Mouse (Mus musculus) stomach, embryonic 14.5 days (tissue): Measurements from ENCODE around the gene Il23a. TPM values are rescaled to one million over a fixed set of nuclear protein-coding genes. Genes with fewer than 3 reads are reported as not detected.

Source experiments
- ATAC-seq: fragments of 200-750 bp; cut with Nextera tagmentation; 2 replicates; pipeline ENCODE4 v1.8.0; 2017; ENCODE audit warnings: low read depth, moderate TSS enrichment; ENCODE audit not compliant: insufficient number of reproducible peaks, insufficient read depth, low FRiP score
- H3K27ac ChIP-seq: fragments of 300-500 bp; sonication (generic); 2 replicates; pipeline ENCODE4 v1.5.1; 2014; ENCODE audit warnings: mild to moderate bottlenecking, low read length, moderate library complexity, mixed read lengths
- H3K27me3 ChIP-seq: fragments of 300-500 bp; sonication (generic); 2 replicates; pipeline ENCODE4 v1.6.1; 2014; ENCODE audit warnings: low read length, control low read depth, mixed read lengths; ENCODE audit not compliant: control insufficient read depth, insufficient read depth
- H3K36me3 ChIP-seq: fragments of 300-500 bp; sonication (generic); 2 replicates; pipeline ENCODE4 v1.6.1; 2014; ENCODE audit warnings: mild to moderate bottlenecking, control low read depth, low read length, moderate library complexity, mixed read lengths; ENCODE audit not compliant: control insufficient read depth, insufficient read depth
- H3K4me1 ChIP-seq: fragments of 300-500 bp; sonication (generic); 2 replicates; pipeline ENCODE4 v1.6.1; 2014; ENCODE audit warnings: low read length, control low read depth, mixed read lengths; ENCODE audit not compliant: control insufficient read depth, insufficient read depth
- H3K4me2 ChIP-seq: fragments of 300-500 bp; sonication (generic); replicated peaks from 2 replicates; pipeline ENCODE4 v1.6.1; 2014; ENCODE audit warnings: low read depth, low read length, control low read depth
- H3K4me3 ChIP-seq: fragments of 300-500 bp; sonication (generic); 2 replicates; pipeline ENCODE4 v1.5.1; 2014; ENCODE audit warnings: low read depth, low read length, control low read depth
- H3K9ac ChIP-seq: fragments of 300-500 bp; sonication (generic); replicated peaks from 2 replicates; pipeline ENCODE4 v1.6.1; 2014; ENCODE audit warnings: low read depth, mild to moderate bottlenecking, control low read depth, low read length, moderate library complexity, mixed read lengths
- H3K9me3 ChIP-seq: fragments of 300-500 bp; sonication (generic); 2 replicates; pipeline ENCODE4 v1.6.1; 2016; ENCODE audit warnings: low read depth, low read length, control low read depth; ENCODE audit not compliant: control insufficient read depth
- WGBS: fragments of 180-500 bp; shearing (Covaris S2); extraction: QIAGEN DNeasy Blood & Tissue Kit; methylation state at CpG from one replicate; pipeline ENCODE4 v1.1.7; 2014; 5-methylcytosine and 5-hydroxymethylcytosine counted together
- polyA plus RNA-seq: library from polyadenylated mRNA; unstranded; fragments of >200 nt; fragmentation: Nextera tagmentation; extraction: Ambion mirVana; gene quantifications from 2 replicates; pipeline ENCODE4 v1.2.1, GENCODE M21; 2014

Il23a gene
- polyA plus RNA-seq, 1 experiment from 2014 or later: 0.36 TPM

DNA sequence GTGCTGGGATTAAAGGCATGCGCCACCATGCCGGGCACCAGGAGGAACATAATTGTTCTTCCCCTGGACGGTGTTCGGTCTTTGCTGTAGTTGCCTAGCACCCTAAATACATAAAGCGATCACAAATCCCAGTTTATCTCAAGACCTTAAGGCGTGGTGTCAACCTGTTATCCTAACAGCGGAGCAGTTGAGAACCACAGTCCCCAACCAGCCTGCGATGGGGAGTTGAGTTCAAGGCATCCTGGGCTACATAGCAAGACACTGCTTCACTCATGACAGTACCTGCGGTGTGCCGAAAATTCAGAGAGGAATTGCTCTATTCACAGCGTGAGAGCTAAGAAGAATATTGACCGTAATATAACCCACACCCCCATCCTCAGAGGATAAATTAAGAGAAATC, 23.1 kb upstream of the Il23a start:
- H3K36me3 ChIP-seq: peaks cover 49% of the 10 kb centered on the region
- H3K4me3 ChIP-seq: peak overlapping the region; percentile 93
- no peak overlapping the region for H3K27ac ChIP-seq
- no peak for ATAC-seq
- WGBS: 48% methylated on average over 12 of the region's 12 CpGs
- no peaks in the 10 kb centered on the region for H3K9me3 ChIP-seq
- H3K4me1 ChIP-seq: peaks cover 8% of the 10 kb centered on the region; the same call in 1 of the 2 replicates
- peak overlapping the region; percentile 97; the same call in 1 of the 2 replicates for H3K9ac ChIP-seq
- no peaks in the 10 kb centered on the region for H3K27me3 ChIP-seq
- peak overlapping the region; percentile 87 for H3K4me2 ChIP-seq

DNA sequence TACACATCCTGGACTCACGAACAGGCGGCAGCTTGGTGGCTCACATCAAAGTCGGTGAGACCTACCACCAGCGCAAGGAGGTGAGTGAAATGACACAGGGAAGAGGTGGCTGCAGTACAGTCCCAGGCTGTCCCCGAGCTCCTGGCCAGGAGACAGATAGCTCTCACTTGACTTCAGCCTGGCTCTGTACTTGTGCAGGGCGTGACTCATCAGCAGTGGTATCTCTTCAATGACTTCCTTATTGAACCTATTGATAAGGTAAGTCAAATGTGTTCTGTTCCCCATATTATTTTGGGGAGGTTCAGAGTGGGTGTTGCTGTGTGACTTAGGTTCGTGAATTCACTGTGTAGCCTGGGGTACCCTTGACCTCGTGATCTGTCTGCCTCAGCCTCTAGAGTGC, 17.0 kb upstream of the Il23a start:
- H3K9me3 ChIP-seq: no peaks in the 10 kb centered on the region
- peaks cover 64% of the 10 kb centered on the region for H3K36me3 ChIP-seq
- WGBS: 96% methylated on average over 8 of the region's 8 CpGs
- ATAC-seq: no peak
- no peak overlapping the region for H3K27ac ChIP-seq
- H3K27me3 ChIP-seq: no peaks in the 10 kb centered on the region
- H3K4me2 ChIP-seq: no peak overlapping the region
- H3K4me3 ChIP-seq: no peak overlapping the region
- no peak overlapping the region for H3K9ac ChIP-seq
- no peaks in the 10 kb centered on the region for H3K4me1 ChIP-seq

DNA sequence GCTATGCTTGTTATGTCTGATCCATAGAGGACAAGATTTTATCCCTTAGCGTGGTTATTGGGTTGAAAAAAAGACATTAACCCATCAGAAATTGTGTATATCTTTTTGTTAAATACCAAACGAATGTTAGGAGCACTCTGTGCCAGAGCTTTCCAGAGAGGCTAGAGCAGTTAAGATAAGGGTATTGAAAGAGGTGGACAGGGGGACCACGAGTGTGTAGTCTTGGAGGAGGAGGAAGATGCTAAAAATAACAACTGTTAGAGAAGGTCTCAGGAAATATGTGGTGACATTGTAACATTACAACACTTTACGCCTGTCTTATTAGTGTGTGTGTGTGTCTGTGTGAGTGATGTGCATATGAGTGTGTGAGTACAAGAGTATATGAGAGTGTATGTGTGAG, 12.3 kb upstream of the Il23a start:
- Histone ChIP-seq H3K4me1 (no peaks in the 10 kb centered on the region), H3K27me3 (no peaks in the 10 kb centered on the region), H3K27ac (no peak overlapping the region), H3K4me3 (no peak overlapping the region), H3K9me3 (no peaks in the 10 kb centered on the region), H3K36me3 (peaks cover 44% of the 10 kb centered on the region), H3K9ac (no peak overlapping the region), H3K4me2 (no peak overlapping the region)
- ATAC-seq: no peak
- 73% methylated on average over 4 of the region's 4 CpGs for WGBS

DNA sequence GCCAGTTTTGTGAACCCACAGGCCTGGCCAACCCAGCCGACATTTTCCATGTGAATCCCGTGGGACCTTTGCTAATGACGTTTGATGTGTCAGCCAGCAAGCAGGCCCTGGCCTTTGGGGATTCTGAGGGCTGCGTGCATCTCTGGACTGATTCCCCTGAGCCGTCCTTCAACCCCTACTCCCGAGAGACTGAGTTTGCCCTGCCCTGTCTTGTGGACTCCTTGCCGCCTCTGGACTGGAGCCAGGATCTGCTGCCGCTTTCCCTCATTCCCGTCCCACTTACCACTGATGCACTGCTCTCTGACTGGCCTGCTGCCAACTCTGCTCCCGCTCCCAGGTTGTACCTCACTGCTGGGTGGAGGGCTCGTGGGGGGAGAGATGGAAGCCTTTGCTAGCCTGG, 11.6 kb upstream of the Il23a start:
- Histone ChIP-seq H3K27me3 (no peaks in the 10 kb centered on the region), H3K4me2 (no peak overlapping the region), H3K9ac (no peak overlapping the region), H3K36me3 (peaks cover 37% of the 10 kb centered on the region), H3K27ac (0 out of 2 replicates have a peak overlapping the region, but pooled peaks have one; percentile 7), H3K9me3 (no peaks in the 10 kb centered on the region), H3K4me1 (no peaks in the 10 kb centered on the region), H3K4me3 (no peak overlapping the region)
- WGBS: 53% methylated on average over 11 of the region's 11 CpGs
- peak; percentile 34; the same call in 1 of the 2 replicates for ATAC-seq

DNA sequence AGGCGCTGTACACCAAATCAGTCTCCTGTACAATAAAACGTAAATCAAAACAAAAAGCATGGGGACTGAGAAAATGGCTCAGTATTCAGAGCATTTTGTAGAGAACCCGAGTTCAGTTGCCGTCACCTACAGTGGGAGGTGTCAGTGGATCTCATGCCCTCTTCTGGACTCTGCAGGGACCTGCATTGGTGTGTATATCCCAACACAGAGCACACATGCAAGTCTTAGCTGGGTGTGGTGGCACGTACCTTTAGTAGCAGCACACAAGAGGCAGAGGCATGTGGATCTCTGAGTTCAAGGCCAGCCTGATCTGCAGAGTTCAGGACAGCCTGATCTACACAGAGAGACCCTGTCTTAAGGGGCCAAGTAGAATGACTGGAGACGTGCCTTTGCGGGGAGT, 11.1 kb upstream of the Il23a start:
- H3K4me3 ChIP-seq: no peak overlapping the region
- no peaks in the 10 kb centered on the region for H3K27me3 ChIP-seq
- H3K27ac ChIP-seq: 0 out of 2 replicates have a peak overlapping the region, but pooled peaks have one; percentile 7
- 86% methylated on average over 7 of the region's 7 CpGs for WGBS
- no peak for ATAC-seq
- peaks cover 32% of the 10 kb centered on the region for H3K36me3 ChIP-seq
- no peak overlapping the region for H3K4me2 ChIP-seq
- H3K9ac ChIP-seq: no peak overlapping the region
- no peaks in the 10 kb centered on the region for H3K4me1 ChIP-seq
- no peaks in the 10 kb centered on the region for H3K9me3 ChIP-seq

DNA sequence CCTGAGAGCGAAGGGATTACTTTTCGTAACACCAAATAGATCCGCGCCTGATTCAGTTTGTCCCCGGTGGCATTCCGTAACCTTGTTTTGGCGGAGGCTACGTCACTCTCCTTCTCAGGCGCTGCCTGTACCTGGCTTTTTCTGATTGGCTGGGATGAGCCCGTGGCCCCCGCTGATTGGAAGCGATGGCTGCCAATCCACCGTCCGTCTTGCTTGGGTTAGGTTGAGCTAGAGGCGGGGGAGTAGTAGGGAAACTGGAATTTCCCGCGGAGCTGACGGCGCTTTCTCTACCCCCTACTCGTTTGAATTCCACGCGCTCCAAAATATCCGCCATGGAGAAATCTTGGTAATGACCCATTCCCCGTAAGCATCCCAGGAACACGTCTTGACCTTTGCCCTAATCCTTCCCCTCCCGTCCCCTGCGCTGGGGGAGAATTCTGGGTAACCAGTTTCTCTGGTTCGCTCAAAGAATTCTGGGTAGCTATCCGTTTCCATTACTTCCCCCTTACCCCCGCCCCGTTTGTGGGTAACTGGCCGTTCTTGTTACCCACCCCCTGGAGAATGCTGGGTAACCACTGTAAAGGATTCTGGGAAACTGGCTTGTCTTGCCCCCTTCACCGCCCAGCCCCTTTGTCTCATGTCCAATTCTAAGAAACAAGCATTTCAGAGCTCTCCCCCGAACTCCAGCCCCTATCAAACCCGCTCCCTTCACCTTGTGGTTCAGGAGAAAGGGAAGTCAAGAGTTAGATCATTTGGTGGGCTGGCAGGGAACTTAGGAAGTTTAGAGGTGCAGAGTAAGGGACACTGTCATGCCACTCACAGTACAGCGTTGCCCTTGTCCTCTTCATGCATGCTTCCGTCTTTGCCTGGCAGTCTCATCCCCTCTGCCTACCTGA, 4.8 kb upstream of the Il23a start, which contains the start of gene Pan2:
Gene Pan2, plus strand, starts transcription at position 210 of the 896 bp plus-strand sequence.
- peaks cover 7% of the 10 kb centered on the region for H3K36me3 ChIP-seq
- peak within 1 kb of the TSS; percentile 78 for H3K9ac ChIP-seq
- H3K4me1 ChIP-seq: peaks cover 10% of the 10 kb centered on the region; the same call in 1 of the 2 replicates
- ATAC-seq: peak; percentile 99
- H3K4me3 ChIP-seq: peak within 1 kb of the TSS; percentile 51
- H3K27ac ChIP-seq: peak within 1 kb of the TSS; percentile 87
- H3K27me3 ChIP-seq: no peaks in the 10 kb centered on the region
- H3K9me3 ChIP-seq: no peaks in the 10 kb centered on the region
- 2% methylated on average over 37 of the region's 37 CpGs for WGBS
- H3K4me2 ChIP-seq: peak within 1 kb of the TSS; percentile 76

DNA sequence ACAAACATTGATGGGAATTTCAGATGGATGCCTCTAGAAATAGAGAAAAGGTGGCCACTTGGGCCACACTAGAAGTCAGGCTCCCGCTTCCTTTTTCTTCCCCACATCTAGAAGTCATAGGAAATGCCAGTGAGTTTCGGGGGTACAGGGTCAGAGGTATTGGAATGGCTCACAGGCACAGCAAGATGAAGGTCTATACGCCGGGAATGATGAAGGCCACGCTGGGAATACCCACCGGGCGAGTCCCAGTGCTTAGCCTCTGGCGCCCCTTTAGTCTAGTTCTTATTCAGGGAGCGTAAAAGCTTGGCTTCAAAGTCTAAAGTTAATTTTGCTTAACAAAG, 4.2 kb upstream of the Il23a start:
- H3K9me3 ChIP-seq: no peaks in the 10 kb centered on the region
- H3K27me3 ChIP-seq: no peaks in the 10 kb centered on the region
- WGBS: 1% methylated on average over 9 of the region's 9 CpGs
- ATAC-seq: peak; percentile 28; the same call in 1 of the 2 replicates
- H3K4me3 ChIP-seq: peak overlapping the region; percentile 51
- peaks cover 10% of the 10 kb centered on the region; the same call in 1 of the 2 replicates for H3K4me1 ChIP-seq
- H3K4me2 ChIP-seq: peak overlapping the region; percentile 59
- peaks cover under 1% of the 10 kb centered on the region; the same call in 1 of the 2 replicates for H3K36me3 ChIP-seq
- H3K9ac ChIP-seq: peak overlapping the region; percentile 78
- H3K27ac ChIP-seq: peak overlapping the region; percentile 87

DNA sequence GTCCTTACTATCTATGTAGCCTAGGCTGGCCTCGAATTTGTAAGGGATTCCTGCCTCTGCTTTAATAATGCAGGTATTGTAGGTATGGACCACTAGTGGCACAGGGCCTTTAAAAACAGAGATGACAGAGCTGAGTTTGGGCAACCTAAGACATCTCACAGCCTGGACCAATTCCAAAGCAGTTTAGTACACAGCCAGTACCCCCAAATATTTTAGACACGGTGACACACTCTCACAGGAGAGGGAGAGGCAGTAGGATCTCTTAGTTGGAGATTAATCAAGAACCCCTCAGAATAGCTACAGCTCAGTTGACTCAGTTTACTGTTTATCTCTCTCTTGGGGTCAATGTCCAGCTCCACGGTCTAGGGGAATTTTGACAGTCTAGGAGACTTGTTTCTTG, 3.8 kb upstream of the Il23a start:
- H3K4me2 ChIP-seq: peak overlapping the region; percentile 59
- WGBS: 30% methylated on average over 3 of the region's 3 CpGs
- H3K27ac ChIP-seq: peak overlapping the region; percentile 87
- no peaks in the 10 kb centered on the region for H3K27me3 ChIP-seq
- H3K36me3 ChIP-seq: no peaks in the 10 kb centered on the region
- peak overlapping the region; percentile 51 for H3K4me3 ChIP-seq
- H3K9ac ChIP-seq: peak overlapping the region; percentile 78
- no peak for ATAC-seq
- H3K4me1 ChIP-seq: peaks cover 14% of the 10 kb centered on the region; the same call in 1 of the 2 replicates
- no peaks in the 10 kb centered on the region for H3K9me3 ChIP-seq
